Mouse (Mus musculus) lung, postnatal 0 days (tissue): ENCODE results near the gene Hacl1. TPM values are rescaled to one million over a fixed set of nuclear protein-coding genes. Genes with fewer than 3 reads are reported as not detected.

ENCODE experiments used
- ATAC-seq: fragments of 200-750 bp; cut with Nextera tagmentation; 2 replicates; pipeline ENCODE4 v1.8.0; 2017; ENCODE audit warnings: moderate library complexity
- DNase-seq: peaks from one replicate; pipeline ENCODE4 v3.0.0-alpha.2; 2016; ENCODE audit warnings: low spot score
- H3K27ac ChIP-seq: fragments of 300-500 bp; sonication (generic); 2 replicates; pipeline ENCODE4 v1.5.1; 2014; ENCODE audit warnings: antibody characterized with exemption, mild to moderate bottlenecking, low read length, mixed read lengths
- H3K27me3 ChIP-seq: fragments of 300-500 bp; sonication (generic); replicated peaks from 2 replicates; pipeline ENCODE4 v1.6.1; 2014; ENCODE audit warnings: low read length, mixed read lengths; ENCODE audit not compliant: insufficient read depth
- H3K36me3 ChIP-seq: fragments of 300-500 bp; sonication (generic); 2 replicates; pipeline ENCODE4 v1.6.1; 2014; ENCODE audit warnings: low read length, mixed read lengths; ENCODE audit not compliant: insufficient read depth
- H3K4me1 ChIP-seq: fragments of 300-500 bp; sonication (generic); 2 replicates; pipeline ENCODE4 v1.6.1; 2014; ENCODE audit warnings: antibody characterized with exemption, low read depth, low read length, mixed read lengths; ENCODE audit not compliant: insufficient read depth
- H3K4me2 ChIP-seq: fragments of 300-500 bp; sonication (generic); replicated peaks from 2 replicates; pipeline ENCODE4 v1.6.1; 2014; ENCODE audit warnings: low read depth, mild to moderate bottlenecking, low read length, moderate library complexity, mixed read lengths
- H3K4me3 ChIP-seq: fragments of 300-500 bp; sonication (generic); 2 replicates; pipeline ENCODE4 v1.5.1; 2014; ENCODE audit warnings: low read depth, low read length
- H3K9ac ChIP-seq: fragments of 300-500 bp; sonication (generic); replicated peaks from 2 replicates; pipeline ENCODE4 v1.6.1; 2014; ENCODE audit warnings: low read depth, mild to moderate bottlenecking
- H3K9me3 ChIP-seq: fragments of 300-500 bp; sonication (generic); 2 replicates; pipeline ENCODE4 v1.6.1; 2016; ENCODE audit warnings: low read length, mixed read lengths
- CTCF ChIP-seq: IDR thresholded peaks from 2 replicates; pipeline ENCODE4 v1.5.1; 2016; ENCODE audit warnings: antibody characterized with exemption, mild to moderate bottlenecking
- EP300 ChIP-seq: IDR thresholded peaks from 2 replicates; pipeline ENCODE4 v1.6.1; 2016; ENCODE audit warnings: antibody characterized with exemption, mild to moderate bottlenecking, control low read depth
- WGBS: fragments of 180-500 bp; shearing (Covaris S2); extraction: QIAGEN DNeasy Blood & Tissue Kit; methylation state at CpG from one replicate; pipeline ENCODE4 v1.1.7; 2014; 5-methylcytosine and 5-hydroxymethylcytosine counted together
- polyA plus RNA-seq: library from polyadenylated mRNA; unstranded; fragments of >200 nt; fragmentation: Nextera tagmentation; extraction: Ambion mirVana; gene quantifications from 2 replicates; pipeline ENCODE4 v1.2.1, GENCODE M21; 2015

Hacl1 gene
- polyA plus RNA-seq, 1 experiment from 2014 or later, result 13.2 TPM

DNA sequence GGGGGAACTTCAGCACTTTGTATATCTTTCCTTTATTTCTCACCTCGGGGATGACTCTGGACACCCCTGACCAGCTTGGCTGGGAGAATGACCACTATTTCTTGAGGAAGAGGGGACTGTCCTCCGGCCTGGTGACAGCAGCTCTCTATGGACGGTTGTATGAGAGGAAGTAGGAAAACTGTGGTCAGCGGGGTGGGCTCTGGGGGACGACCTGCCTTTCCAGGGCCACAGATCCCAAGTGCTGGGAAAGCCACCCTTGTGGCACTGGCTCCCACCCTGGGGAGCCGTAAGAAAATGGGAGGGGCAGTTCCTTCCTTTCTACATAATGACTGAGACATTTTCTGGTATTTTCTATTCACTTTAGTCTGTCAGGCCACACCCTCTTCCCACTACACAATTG, 26.7 kb upstream of the Hacl1 start:
- Histone ChIP-seq H3K9ac (no peak overlapping the region), H3K4me3 (no peak overlapping the region), H3K36me3 (peaks cover 11% of the 10 kb centered on the region; the same call in 1 of the 2 replicates), H3K9me3 (no peaks in the 10 kb centered on the region), H3K27me3 (no peaks in the 10 kb centered on the region), H3K4me2 (no peak overlapping the region), H3K27ac (no peak overlapping the region), H3K4me1 (peaks cover 20% of the 10 kb centered on the region)
- 64% methylated on average over 6 of the region's 6 CpGs for WGBS
- TF ChIP-seq EP300, result peak; percentile 61
- TF ChIP-seq CTCF, result no peak
- no peak for ATAC-seq
- DNase-seq, result peak; percentile 37

DNA sequence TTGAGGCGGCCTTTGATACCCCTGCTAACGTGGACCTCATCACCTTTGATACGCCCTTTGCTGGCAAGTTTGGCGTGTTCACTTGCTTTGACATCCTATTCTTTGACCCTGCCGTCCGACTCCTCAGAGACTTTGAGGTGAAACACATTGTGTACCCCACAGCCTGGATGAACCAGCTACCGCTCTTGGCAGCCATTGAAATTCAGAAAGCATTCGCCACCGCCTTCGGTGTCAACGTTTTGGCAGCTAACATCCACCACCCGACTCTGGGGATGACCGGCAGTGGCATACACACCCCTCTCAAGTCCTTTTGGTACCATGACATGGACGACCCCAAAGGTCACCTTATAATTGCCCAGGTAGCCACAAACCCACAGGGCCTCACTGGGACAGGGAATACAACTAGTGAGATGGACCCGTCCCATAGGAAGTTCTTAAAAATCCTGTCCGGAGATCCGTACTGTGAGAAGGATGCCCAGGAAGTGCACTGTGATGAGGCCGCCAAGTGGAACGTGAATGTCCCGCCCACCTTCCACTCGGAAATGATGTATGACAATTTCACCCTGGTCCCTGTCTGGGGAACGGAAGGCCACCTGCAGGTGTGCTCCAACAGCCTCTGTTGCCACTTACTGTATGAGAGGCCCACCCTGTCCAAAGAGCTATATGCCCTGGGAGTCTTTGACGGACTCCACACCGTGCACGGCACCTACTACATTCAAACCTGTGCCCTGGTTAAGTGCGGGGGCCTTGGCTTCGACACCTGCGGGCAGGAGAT, 26.0 kb upstream of the Hacl1 start:
- WGBS, result 94% methylated on average over 28 of the region's 28 CpGs
- Histone ChIP-seq H3K9me3 (no peaks in the 10 kb centered on the region), H3K27me3 (no peaks in the 10 kb centered on the region), H3K4me2 (no peak overlapping the region), H3K36me3 (peaks cover 11% of the 10 kb centered on the region; the same call in 1 of the 2 replicates), H3K9ac (no peak overlapping the region), H3K27ac (no peak overlapping the region), H3K4me3 (no peak overlapping the region), H3K4me1 (peaks cover 23% of the 10 kb centered on the region)
- ATAC-seq (no peak), DNase-seq (no peak)
- TF ChIP-seq EP300 (no peak), CTCF (no peak)

DNA sequence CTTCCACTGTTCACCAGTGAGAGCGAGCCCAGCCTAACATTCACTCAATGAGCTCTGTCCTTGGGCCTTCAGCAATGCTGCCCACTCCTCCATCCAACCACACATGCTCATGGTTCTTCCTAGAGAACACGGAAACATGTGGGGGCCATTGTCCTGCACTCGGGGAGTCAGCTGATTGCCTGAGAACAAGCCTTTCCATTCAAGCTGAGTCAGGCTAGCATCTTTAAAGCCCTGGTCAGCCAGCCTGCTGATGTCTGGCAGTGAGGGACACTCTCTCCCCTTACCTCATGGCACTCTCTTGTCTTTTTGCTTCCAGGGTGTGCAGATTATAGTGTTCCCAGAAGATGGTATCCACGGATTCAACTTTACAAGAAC, 24.5 kb upstream of the Hacl1 start:
- H3K36me3 ChIP-seq, result peaks cover 11% of the 10 kb centered on the region; the same call in 1 of the 2 replicates
- H3K9ac ChIP-seq, result no peak overlapping the region
- no peak overlapping the region for H3K4me2 ChIP-seq
- no peak for ATAC-seq
- no peaks in the 10 kb centered on the region for H3K9me3 ChIP-seq
- no peak overlapping the region for H3K27ac ChIP-seq
- 80% methylated on average over 4 of the region's 4 CpGs for WGBS
- no peaks in the 10 kb centered on the region for H3K27me3 ChIP-seq
- H3K4me1 ChIP-seq, result peaks cover 25% of the 10 kb centered on the region
- TF ChIP-seq EP300 (no peak), CTCF (no peak)
- H3K4me3 ChIP-seq, result no peak overlapping the region
- no peak for DNase-seq

DNA sequence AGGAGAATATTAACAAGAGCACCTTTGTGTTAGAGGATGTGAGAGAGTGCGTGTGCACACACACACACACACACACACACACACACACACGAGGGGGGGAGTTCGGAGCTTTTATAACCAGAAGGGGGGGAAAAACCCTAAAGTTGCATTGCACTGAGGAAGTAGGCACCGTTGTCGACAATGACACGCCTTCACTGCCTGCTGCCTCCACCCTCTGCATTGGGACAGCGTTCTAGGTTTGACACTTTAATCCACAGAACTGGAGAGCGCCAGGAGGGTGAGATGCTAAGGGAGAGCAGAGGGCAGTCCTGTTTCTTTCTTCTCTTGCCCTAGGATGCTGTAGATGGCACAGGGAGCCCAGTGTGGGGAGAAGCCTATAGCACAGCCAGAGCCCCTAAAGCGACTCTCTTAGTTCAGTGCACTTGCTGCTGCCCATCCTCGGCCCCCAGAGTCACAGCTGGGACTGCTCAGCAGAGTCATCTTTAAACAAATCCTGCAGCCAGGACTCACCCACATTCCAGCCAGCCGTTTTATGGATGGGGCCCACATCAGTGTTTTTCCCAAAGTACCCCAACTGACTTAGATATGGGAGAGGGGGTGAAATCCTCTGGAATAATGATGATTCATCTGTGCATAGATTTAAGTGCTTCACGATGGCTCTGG, 23.9 kb upstream of the Hacl1 start:
- TF ChIP-seq EP300, result no peak
- no peak for TF ChIP-seq CTCF
- no peak for ATAC-seq
- Histone ChIP-seq H3K4me3 (no peak overlapping the region), H3K4me2 (no peak overlapping the region), H3K27ac (no peak overlapping the region), H3K27me3 (no peaks in the 10 kb centered on the region), H3K9ac (no peak overlapping the region), H3K36me3 (peaks cover 11% of the 10 kb centered on the region; the same call in 1 of the 2 replicates), H3K4me1 (peaks cover 25% of the 10 kb centered on the region), H3K9me3 (no peaks in the 10 kb centered on the region)
- 43% methylated on average over 10 of the region's 12 CpGs for WGBS
- no peak for DNase-seq

DNA sequence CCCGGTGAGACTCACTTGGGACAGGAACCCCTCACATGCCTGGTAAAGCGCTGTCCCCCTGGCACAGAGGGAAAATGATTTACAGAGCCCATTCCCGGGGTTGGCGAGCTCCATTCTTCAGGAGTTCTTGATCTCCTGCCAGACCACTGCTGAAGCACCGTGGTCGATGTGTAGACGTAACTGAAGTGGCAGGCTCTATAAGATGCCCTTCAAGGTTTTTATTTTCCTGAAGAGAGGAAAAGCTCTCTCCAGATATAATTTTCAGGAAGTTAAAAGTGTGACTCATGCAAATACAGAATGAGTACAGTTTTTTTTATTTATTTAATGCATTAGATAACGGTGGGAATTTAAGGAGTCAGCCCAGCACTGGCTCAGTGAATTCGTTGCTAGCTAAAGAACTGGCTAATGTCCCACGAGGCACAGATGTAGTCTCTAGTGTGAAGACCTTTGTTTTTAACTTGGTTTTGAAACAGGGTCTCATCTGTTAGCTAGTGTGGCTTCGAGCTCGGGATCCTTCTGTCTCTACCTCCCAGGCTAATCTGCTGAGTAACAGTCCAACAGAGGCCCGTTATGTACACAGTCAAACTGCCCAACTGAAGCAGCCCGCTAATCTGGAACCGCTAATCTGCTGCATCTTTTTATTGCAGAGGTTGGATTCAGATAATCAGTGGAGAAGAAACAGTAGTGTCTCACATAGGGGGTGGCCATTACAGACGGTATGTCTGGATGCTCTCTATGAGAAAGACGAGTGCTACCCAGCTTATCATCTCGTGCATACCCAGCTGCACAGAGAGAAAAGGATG, 23.2 kb upstream of the Hacl1 start:
- H3K4me2 ChIP-seq, result no peak overlapping the region
- H3K9me3 ChIP-seq, result no peaks in the 10 kb centered on the region
- no peak for TF ChIP-seq CTCF
- TF ChIP-seq EP300, result peak; percentile 51; the same call in 1 of the 2 replicates
- ATAC-seq (no peak), DNase-seq (peak; percentile 77)
- no peaks in the 10 kb centered on the region for H3K27me3 ChIP-seq
- H3K9ac ChIP-seq, result no peak overlapping the region
- peaks cover 28% of the 10 kb centered on the region for H3K4me1 ChIP-seq
- WGBS, result 35% methylated on average over 18 of the region's 18 CpGs
- no peak overlapping the region for H3K4me3 ChIP-seq
- H3K36me3 ChIP-seq, result peaks cover 11% of the 10 kb centered on the region; the same call in 1 of the 2 replicates
- peak overlapping the region; percentile 1; the same call in 1 of the 2 replicates for H3K27ac ChIP-seq
